In the genomic region with DNA sequence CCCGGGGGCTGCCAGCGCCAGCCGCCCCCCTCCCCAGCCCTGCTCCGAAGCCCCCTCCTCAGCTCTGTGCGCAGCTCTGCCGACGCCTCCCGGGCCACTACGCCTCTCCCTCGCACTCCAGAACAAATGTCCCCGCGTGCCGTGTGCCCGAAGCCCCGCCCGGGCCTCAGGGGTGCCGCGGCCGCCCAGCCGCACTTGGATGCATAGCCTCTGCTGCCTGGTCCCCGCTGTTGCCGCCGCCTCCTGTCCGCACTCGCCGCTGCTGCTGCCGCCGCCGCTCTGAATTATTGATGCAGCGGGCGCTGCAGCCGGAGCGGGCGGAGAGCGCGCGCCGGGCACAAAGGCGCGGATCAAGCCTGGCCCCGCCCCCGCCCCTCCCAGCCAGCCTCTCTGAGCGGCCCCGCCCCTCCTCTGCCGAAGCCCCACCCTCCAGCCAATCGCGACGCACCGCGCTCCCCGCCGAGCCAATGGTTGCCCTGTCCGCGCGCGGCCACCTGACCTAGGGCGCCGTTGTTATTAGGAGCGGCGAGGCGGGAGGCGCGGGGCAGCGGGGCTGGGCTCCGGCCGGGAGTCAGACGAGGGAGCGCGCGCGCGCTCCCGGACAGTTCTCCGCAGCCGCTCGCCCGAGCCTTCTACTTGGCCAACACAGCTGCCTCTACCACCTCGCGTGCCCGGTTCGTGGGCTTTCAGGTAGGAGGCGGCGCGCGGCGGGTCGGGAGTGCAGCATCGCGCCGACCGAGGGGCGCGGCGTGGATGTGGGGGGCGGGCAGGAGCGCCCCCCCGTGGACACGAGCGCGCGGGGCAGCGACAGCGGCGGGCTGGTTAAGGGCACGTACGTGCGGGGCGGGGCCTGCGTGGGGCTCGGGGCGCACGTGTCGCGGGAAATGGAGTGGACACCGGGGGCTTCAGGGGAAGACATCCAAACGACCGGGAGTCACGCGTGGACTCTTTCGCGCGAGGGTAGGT, we compare ENCODE assay signal across 8 mouse cellular contexts. TPM values are rescaled to one million over a fixed set of nuclear protein-coding genes. Genes with fewer than 3 reads are reported as not detected.
DNase-seq lines count a peak whose midpoint lies in the region; ATAC-seq and TF ChIP-seq lines count a peak whose summit lies in the region.

A gene (minus strand): TSS at position 339 of the 966 bp plus-strand sequence.

- peaks cover 62% of the 10 kb centered on the region for H3K27me3 ChIP-seq in C2C12 (ENCODE audit: control insufficient read depth, insufficient read depth, insufficient read length)
- H3K27me3 ChIP-seq in forebrain, embryonic 11.5 days (ENCODE audit: control insufficient read depth, insufficient read depth, low read length) = peaks cover 48% of the 10 kb centered on the region
- peaks cover 91% of the 10 kb centered on the region for H3K27me3 ChIP-seq in heart, embryonic 14.5 days (ENCODE audit: control insufficient read depth, insufficient read depth, low read length)
- H3K27me3 ChIP-seq in midbrain, postnatal 0 days (ENCODE audit: insufficient read depth, low read length) = peaks cover 57% of the 10 kb centered on the region
- peaks cover 66% of the 10 kb centered on the region for H3K27me3 ChIP-seq in stomach, embryonic 14.5 days (ENCODE audit: control insufficient read depth, insufficient read depth, low read length)

- no peaks in the 10 kb centered on the region for H3K9me3 ChIP-seq in forebrain, embryonic 11.5 days (ENCODE audit: control insufficient read depth, low read length)
- H3K9me3 ChIP-seq in heart, embryonic 14.5 days (ENCODE audit: control insufficient read depth, low read length) = no peaks in the 10 kb centered on the region
- no peaks in the 10 kb centered on the region for H3K9me3 ChIP-seq in midbrain, postnatal 0 days (ENCODE audit: low read length)
- no peaks in the 10 kb centered on the region for H3K9me3 ChIP-seq in stomach, embryonic 14.5 days (ENCODE audit: control insufficient read depth, low read depth, low read length)

- H3K4me3 ChIP-seq in C2C12 (ENCODE audit: insufficient read depth, poor library complexity, severe bottlenecking) = peak within 1 kb of the TSS; percentile 14
- H3K4me3 ChIP-seq in forebrain, embryonic 11.5 days (ENCODE audit: low read depth, low read length) = peak within 1 kb of the TSS; percentile 57
- peak within 1 kb of the TSS; percentile 48 to 61 for H3K4me3 ChIP-seq in heart, embryonic 14.5 days (ENCODE audit: control insufficient read depth in 1 of 2, insufficient read depth in 1 of 2, low read depth in 1 of 2, low read length in 2 of 2)
- H3K4me3 ChIP-seq in midbrain, postnatal 0 days (ENCODE audit: low read depth, low read length) = peak within 1 kb of the TSS; percentile 58
- peak within 1 kb of the TSS; percentile 47 for H3K4me3 ChIP-seq in stomach, embryonic 14.5 days (ENCODE audit: low read depth, low read length)

- peak; percentile 64 for TF ChIP-seq CTCF in C2C12 (IDR thresholded peaks at IDR 0.05; ENCODE audit: control insufficient read depth, insufficient read depth, insufficient read length)
- TF ChIP-seq CTCF in midbrain, postnatal 0 days (IDR thresholded peaks at IDR 0.05) = peak; percentile 56

- under 1% methylated on average over 98 of the region's 122 CpGs for WGBS in forebrain, embryonic 11.5 days
- under 1% methylated on average over 116 of the region's 122 CpGs for WGBS in heart, embryonic 14.5 days
- WGBS in midbrain, postnatal 0 days = under 1% methylated on average over 91 of the region's 122 CpGs
- 1% methylated on average over 97 of the region's 122 CpGs for WGBS in stomach, embryonic 14.5 days

- peak; percentile 97 for ATAC-seq in forebrain, embryonic 11.5 days (replicated peaks; ENCODE audit: low FRiP score)
- ATAC-seq in heart, embryonic 14.5 days (ENCODE audit: insufficient number of reproducible peaks, insufficient read depth, low FRiP score, low read depth) = peak; percentile 92
- ATAC-seq in midbrain, postnatal 0 days (ENCODE audit: low FRiP score) = peak; percentile 96
- peak; percentile 97 for ATAC-seq in stomach, embryonic 14.5 days (ENCODE audit: insufficient number of reproducible peaks, insufficient read depth, low FRiP score, low read depth)

- H3K79me2 ChIP-seq in C2C12 (ENCODE audit: control insufficient read depth, insufficient read depth) = no peaks in the 10 kb centered on the region

- H3ac ChIP-seq in C2C12 (ENCODE audit: control insufficient read depth, insufficient read length, low read depth) = peak within 1 kb of the TSS; percentile 37

- H3K79me3 ChIP-seq in C2C12 (ENCODE audit: low read depth) = no peaks in the 10 kb centered on the region

- H3K9ac ChIP-seq in forebrain, embryonic 11.5 days (ENCODE audit: low read length) = peak within 1 kb of the TSS; percentile 62
- H3K9ac ChIP-seq in heart, embryonic 14.5 days (ENCODE audit: low read length) = 0 out of 2 replicates have a peak within 1 kb of the TSS, but pooled peaks have one; percentile 34
- peak within 1 kb of the TSS; percentile 57 for H3K9ac ChIP-seq in midbrain, postnatal 0 days (replicated peaks; ENCODE audit: low read length, poor library complexity, severe bottlenecking)
- 0 out of 2 replicates have a peak within 1 kb of the TSS, but pooled peaks have one; percentile 3 for H3K9ac ChIP-seq in stomach, embryonic 14.5 days (replicated peaks; ENCODE audit: low read depth, low read length)

- peak within 1 kb of the TSS; percentile 95 for H3K4me2 ChIP-seq in forebrain, embryonic 11.5 days (ENCODE audit: low read depth, low read length, severe bottlenecking)
- peak within 1 kb of the TSS; percentile 98 for H3K4me2 ChIP-seq in heart, embryonic 14.5 days (ENCODE audit: low read length)
- peak within 1 kb of the TSS; percentile 91 for H3K4me2 ChIP-seq in midbrain, postnatal 0 days (ENCODE audit: low read depth, low read length, poor library complexity, severe bottlenecking)
- peak within 1 kb of the TSS; percentile 95 for H3K4me2 ChIP-seq in stomach, embryonic 14.5 days (replicated peaks; ENCODE audit: low read depth, low read length)

- peaks cover 15% of the 10 kb centered on the region; the same call in 1 of the 2 replicates for H3K4me1 ChIP-seq in forebrain, embryonic 11.5 days (replicated peaks; ENCODE audit: control insufficient read depth, insufficient read depth, low read length)
- H3K4me1 ChIP-seq in heart, embryonic 14.5 days (ENCODE audit: control insufficient read depth in 2 of 2, insufficient read depth in 2 of 2, low read length in 2 of 2) = peaks cover 19 to 46% of the 10 kb centered on the region in 2 experiments; a peak in 3 of 4 replicates
- H3K4me1 ChIP-seq in midbrain, postnatal 0 days (ENCODE audit: insufficient read depth, low read length) = peaks cover 11% of the 10 kb centered on the region
- H3K4me1 ChIP-seq in stomach, embryonic 14.5 days (ENCODE audit: control insufficient read depth, insufficient read depth, low read length) = peaks cover 19% of the 10 kb centered on the region; the same call in 1 of the 2 replicates

- H3K36me3 ChIP-seq in C2C12 (ENCODE audit: control insufficient read depth, insufficient read depth) = no peaks in the 10 kb centered on the region
- no peaks in the 10 kb centered on the region for H3K36me3 ChIP-seq in forebrain, embryonic 11.5 days (ENCODE audit: control insufficient read depth, insufficient read depth, low read length)
- no peaks in the 10 kb centered on the region for H3K36me3 ChIP-seq in heart, embryonic 14.5 days (ENCODE audit: control insufficient read depth, insufficient read depth, low read length)
- H3K36me3 ChIP-seq in midbrain, postnatal 0 days (ENCODE audit: insufficient read depth, low read length) = no peaks in the 10 kb centered on the region
- H3K36me3 ChIP-seq in stomach, embryonic 14.5 days (ENCODE audit: control insufficient read depth, insufficient read depth, low read length) = no peaks in the 10 kb centered on the region

- H3K27ac ChIP-seq in forebrain, embryonic 11.5 days (ENCODE audit: low read depth, low read length) = 0 out of 2 replicates have a peak within 1 kb of the TSS, but pooled peaks have one; percentile 20
- no peak within 1 kb of the TSS for H3K27ac ChIP-seq in heart, embryonic 14.5 days (replicated peaks in 1 of 2; ENCODE audit: control insufficient read depth in 1 of 2, insufficient read depth in 1 of 2, low read depth in 2 of 2, low read length in 2 of 2)
- peak within 1 kb of the TSS; percentile 47; the same call in 1 of the 2 replicates for H3K27ac ChIP-seq in midbrain, postnatal 0 days (ENCODE audit: low read depth, low read length)
- H3K27ac ChIP-seq in stomach, embryonic 14.5 days (ENCODE audit: low read length) = no peak within 1 kb of the TSS

- DNase-seq in c-Kit-positive CD71-positive TER-119-positive erythroid progenitor cells, embryonic 14.5 days (ENCODE audit: low spot score) = peak; percentile 67
- peak; percentile 98 for DNase-seq in forebrain, embryonic 11.5 days (ENCODE audit: low spot score)
- DNase-seq in kidney, postnatal 10 days = peak; percentile 94
- DNase-seq in liver = peak; percentile 88
- peak; percentile 97 for DNase-seq in midbrain, postnatal 0 days (ENCODE audit: low spot score)

TF ChIP-seq in C2C12, 6 proteins besides CTCF, POLR2A, EP300 and RAD21:
- TF ChIP-seq FOSL1 (IDR thresholded peaks at IDR 0.05; ENCODE audit: insufficient read depth, low read length, poor library complexity, severe bottlenecking) (no peak), MYOD1 (IDR thresholded peaks at IDR 0.05; ENCODE audit: control insufficient read depth, insufficient read length, low read depth) (no peak), MAX (IDR thresholded peaks at IDR 0.05) (no peak), MYOG (IDR thresholded peaks at IDR 0.05; ENCODE audit: control insufficient read depth, extremely low read depth, insufficient read length) (no peak), USF1 (IDR thresholded peaks at IDR 0.05; ENCODE audit: low read depth) (no peak), CEBPB (IDR thresholded peaks at IDR 0.05; ENCODE audit: low read depth) (no peak)

RNA-seq across cellular contexts. Expression of the gene that starts here (rescaled TPM):
- polyA plus RNA-seq in C2C12 (2012; fragmentation: generic; extraction: Trizol) = 0.12 TPM
- 9.9 and 10.8 TPM in 2 replicates for polyA plus RNA-seq in forebrain, embryonic 11.5 days (2014; fragmentation: Nextera tagmentation; extraction: Ambion mirVana)
- 0.18 TPM in 1 of 2 replicates, not detected in the other for polyA plus RNA-seq in heart, embryonic 14.5 days (2014; fragmentation: Nextera tagmentation; extraction: Ambion mirVana)
- total RNA-seq in midbrain, postnatal 0 days (2014; rRNA removed) = 48.2 and 77.3 TPM in 2 replicates
- 17.3 and 24.0 TPM in 2 replicates for polyA plus RNA-seq in midbrain, postnatal 0 days (2015; fragmentation: Nextera tagmentation; extraction: Ambion mirVana)
- polyA plus RNA-seq in stomach, embryonic 14.5 days (2014; fragmentation: Nextera tagmentation; extraction: Ambion mirVana) = 0.26 and 0.49 TPM in 2 replicates

Comparison
In these comparisons a context has a peak if more than half of its experiments do, and no peak if none do; other contexts are left out.
1. Peak in ATAC-seq, H3K4me3 ChIP-seq, H3K9ac ChIP-seq and H3K4me2 ChIP-seq in heart, embryonic 14.5 days; RNA of the gene not detected or under 1 TPM.
2. Peak in ATAC-seq, H3K4me3 ChIP-seq, H3K9ac ChIP-seq and H3K4me2 ChIP-seq in stomach, embryonic 14.5 days; RNA of the gene not detected or under 1 TPM.
3. H3K27ac ChIP-seq: peak in forebrain, embryonic 11.5 days (single experiment) and midbrain, postnatal 0 days (single experiment); none in heart, embryonic 14.5 days (0 of 2) and stomach, embryonic 14.5 days (single experiment).
4. H3K9ac ChIP-seq: peak in every context shown above with its lines; median percentile 62 in forebrain, embryonic 11.5 days; 57 in midbrain, postnatal 0 days; 34 in heart, embryonic 14.5 days; 3 in stomach, embryonic 14.5 days.
5. Peak in every context shown above with its lines, with median percentiles within 50 percentile points of each other: H3K4me3 ChIP-seq, DNase-seq, ATAC-seq and H3K4me2 ChIP-seq.